Mouse (Mus musculus): Measurements from ENCODE around the gene Kif19a.

- no peak for TF ChIP-seq CTCF (IDR thresholded peaks at IDR 0.05; ENCODE audit: extremely low read depth, insufficient read depth, low read length)
- TF ChIP-seq POLR2A (IDR thresholded peaks at IDR 0.05; ENCODE audit: extremely low read depth, insufficient read depth, low read length): no peak
Measured at GRCm38 (mm10) chr11:114797981-114798380, 32.8 kb downstream of the Kif19a start.
